Mouse (Mus musculus) MEL (cell line): ENCODE measurements around the gene Stn1. TPM values are rescaled to one million over a fixed set of nuclear protein-coding genes. Genes with fewer than 3 reads are reported as not detected.

Source experiments
- DNase-seq: peaks from one replicate; pipeline ENCODE4 v3.0.0; 2011; ENCODE audit warnings: low read depth, low spot score
- H3K27ac ChIP-seq: 2 replicates; pipeline ENCODE4 v1.5.1; 2012; ENCODE audit warnings: low read depth, mild to moderate bottlenecking, control low read depth, low read length, moderate library complexity; ENCODE audit not compliant: control insufficient read depth
- H3K27me3 ChIP-seq, 2 experiments: fragments of 150-350 bp in 1 of 2; sonication (generic) in 1 of 2; 2 replicates each; pipeline ENCODE4 v1.6.1; 2012; ENCODE audit warnings: low read length in 2 of 2, mild to moderate bottlenecking in 2 of 2, improper control_type of control experiment in 1 of 2, moderate library complexity in 1 of 2; ENCODE audit not compliant: insufficient read depth in 2 of 2, control insufficient read depth in 1 of 2
- H3K36me3 ChIP-seq, 2 experiments: 2 replicates each; pipeline ENCODE4 v1.6.1; 2012 to 2014; ENCODE audit warnings: low read length in 2 of 2, improper control_type of control experiment in 1 of 2, inconsistent platforms in 1 of 2, mild to moderate bottlenecking in 1 of 2; ENCODE audit not compliant: insufficient read depth in 2 of 2, control insufficient read depth in 1 of 2
- H3K4me1 ChIP-seq, 2 experiments: fragments of 150-350 bp in 1 of 2; sonication (generic) in 1 of 2; 2 replicates each; pipeline ENCODE4 v1.6.1; 2012; ENCODE audit warnings: low read length in 2 of 2, improper control_type of control experiment in 1 of 2, mild to moderate bottlenecking in 1 of 2; ENCODE audit not compliant: insufficient read depth in 2 of 2, control insufficient read depth in 1 of 2
- H3K4me3 ChIP-seq, 2 experiments: fragments of 150-350 bp in 1 of 2; sonication (generic) in 1 of 2; 2 replicates each; pipeline ENCODE4 v1.5.1; 2012; ENCODE audit warnings: low read depth in 2 of 2, low read length in 2 of 2, mild to moderate bottlenecking in 2 of 2, moderate library complexity in 2 of 2, control low read depth in 1 of 2, improper control_type of control experiment in 1 of 2; ENCODE audit not compliant: control insufficient read depth in 1 of 2, insufficient read depth in 1 of 2
- H3K79me2 ChIP-seq: 2 replicates; pipeline ENCODE4 v1.6.1; 2012; ENCODE audit warnings: mild to moderate bottlenecking, low read length, moderate library complexity; ENCODE audit not compliant: control insufficient read depth, poor library complexity, insufficient read depth
- H3K9ac ChIP-seq: 2 replicates; pipeline ENCODE4 v1.6.1; 2012; ENCODE audit warnings: low read depth, mild to moderate bottlenecking, control low read depth, low read length, moderate library complexity; ENCODE audit not compliant: control insufficient read depth, poor library complexity, severe bottlenecking
- H3K9me3 ChIP-seq: fragments of 150-350 bp; sonication (generic); replicated peaks from 2 replicates; pipeline ENCODE4 v1.6.1; 2012; ENCODE audit warnings: mild to moderate bottlenecking, low read length, improper control_type of control experiment, moderate library complexity; ENCODE audit not compliant: insufficient read depth
- BHLHE40 ChIP-seq: IDR thresholded peaks from 2 replicates; pipeline ENCODE4 v1.6.1; 2012; ENCODE audit warnings: low read depth, mild to moderate bottlenecking, inconsistent platforms, low read length, improper control_type of control experiment, borderline replicate concordance
- CHD1 ChIP-seq: IDR thresholded peaks from 2 replicates; pipeline ENCODE4 v1.6.1; 2012; ENCODE audit warnings: low read depth, mild to moderate bottlenecking, inconsistent platforms, low read length, improper control_type of control experiment
- CTCF ChIP-seq, 3 experiments: IDR thresholded peaks in 2 of 3; conservative IDR thresholded peaks in 1 of 3; 2 replicates each; pipeline ENCODE4 v1.5.1; 2011 to 2012; ENCODE audit warnings: low read length in 3 of 3, low read depth in 2 of 3, mild to moderate bottlenecking in 2 of 3, improper control_type of control experiment in 1 of 3, inconsistent platforms in 1 of 3, mixed read lengths in 1 of 3, moderate library complexity in 1 of 3; ENCODE audit not compliant: control insufficient read depth in 1 of 3, insufficient read depth in 1 of 3, poor library complexity in 1 of 3, severe bottlenecking in 1 of 3
- ELF1 ChIP-seq: IDR thresholded peaks from 2 replicates; pipeline ENCODE4 v1.6.1; 2014; ENCODE audit warnings: low read depth, mild to moderate bottlenecking, inconsistent platforms, low read length, improper control_type of control experiment, moderate library complexity
- EP300 ChIP-seq, 2 experiments: IDR thresholded peaks; 2 replicates each; pipeline ENCODE4 v1.6.1; 2011; ENCODE audit warnings: improper control_type of control experiment in 2 of 2, low read length in 2 of 2, low read depth in 1 of 2, mild to moderate bottlenecking in 1 of 2
- MAFK ChIP-seq: IDR thresholded peaks from 2 replicates; pipeline ENCODE4 v1.6.1; 2011; ENCODE audit warnings: low read depth, mild to moderate bottlenecking, low read length, improper control_type of control experiment, borderline replicate concordance
- MAZ ChIP-seq: IDR thresholded peaks from 2 replicates; pipeline ENCODE4 v1.6.1; 2012; ENCODE audit warnings: low read depth, mild to moderate bottlenecking, inconsistent platforms, low read length, improper control_type of control experiment
- MYC ChIP-seq: IDR thresholded peaks from 2 replicates; pipeline ENCODE4 v1.6.1; 2011; ENCODE audit warnings: low read depth, mild to moderate bottlenecking, low read length, improper control_type of control experiment, moderate library complexity
- POLR2A ChIP-seq, 2 experiments: IDR thresholded peaks; 2 replicates each; pipeline ENCODE4 v1.6.1; 2011 to 2012; ENCODE audit warnings: low read length in 2 of 2, mild to moderate bottlenecking in 2 of 2, control low read depth in 1 of 2, improper control_type of control experiment in 1 of 2, low read depth in 1 of 2, moderate library complexity in 1 of 2; ENCODE audit not compliant: control insufficient read depth in 1 of 2, insufficient read depth in 1 of 2, poor library complexity in 1 of 2
- RCOR1 ChIP-seq: IDR thresholded peaks from 2 replicates; pipeline ENCODE4 v1.6.1; 2012; ENCODE audit warnings: low read depth, mild to moderate bottlenecking, inconsistent platforms, low read length, improper control_type of control experiment
- TCF12 ChIP-seq: IDR thresholded peaks from 2 replicates; pipeline ENCODE4 v1.6.1; 2014; ENCODE audit warnings: low read depth, mild to moderate bottlenecking, inconsistent platforms, low read length, improper control_type of control experiment, moderate library complexity
- UBTF ChIP-seq: IDR thresholded peaks from 2 replicates; pipeline ENCODE4 v1.6.1; 2012; ENCODE audit warnings: low read depth, mild to moderate bottlenecking, inconsistent platforms, low read length, improper control_type of control experiment, moderate library complexity, borderline replicate concordance; ENCODE audit not compliant: insufficient read depth
- USF1 ChIP-seq: IDR thresholded peaks from 2 replicates; pipeline ENCODE4 v1.6.1; 2014; ENCODE audit warnings: low read depth, mild to moderate bottlenecking, inconsistent platforms, low read length, improper control_type of control experiment, moderate library complexity
- ZKSCAN1 ChIP-seq: IDR thresholded peaks from 2 replicates; pipeline ENCODE4 v1.6.1; 2012; ENCODE audit warnings: low read depth, mild to moderate bottlenecking, inconsistent platforms, low read length, improper control_type of control experiment, moderate library complexity
- polyA plus RNA-seq, 2 experiments: library from polyadenylated mRNA; stranded (reverse) in 1 of 2; unstranded in 1 of 2; fragments of >175 nt in 1 of 2; fragments of >200 nt in 1 of 2; gene quantifications; 2 replicates each; pipeline versions ENCODE4 v1.2.1 to v1.2.4; 2012; ENCODE audit warnings: low replicate concordance in 2 of 2, low read depth in 1 of 2; ENCODE audit not compliant: insufficient read length in 2 of 2, insufficient read depth in 1 of 2, missing spikeins in 1 of 2
- total RNA-seq: library from RNA; depleted of rRNA; stranded (reverse); fragments of 300-350 nt; gene quantifications from 2 replicates; pipeline ENCODE4 v1.2.3, GENCODE M21; 2012

Gene Stn1
- total and polyA plus RNA-seq, 3 experiments, result 9.7 to 13.6 TPM; not detected in 1

DNA sequence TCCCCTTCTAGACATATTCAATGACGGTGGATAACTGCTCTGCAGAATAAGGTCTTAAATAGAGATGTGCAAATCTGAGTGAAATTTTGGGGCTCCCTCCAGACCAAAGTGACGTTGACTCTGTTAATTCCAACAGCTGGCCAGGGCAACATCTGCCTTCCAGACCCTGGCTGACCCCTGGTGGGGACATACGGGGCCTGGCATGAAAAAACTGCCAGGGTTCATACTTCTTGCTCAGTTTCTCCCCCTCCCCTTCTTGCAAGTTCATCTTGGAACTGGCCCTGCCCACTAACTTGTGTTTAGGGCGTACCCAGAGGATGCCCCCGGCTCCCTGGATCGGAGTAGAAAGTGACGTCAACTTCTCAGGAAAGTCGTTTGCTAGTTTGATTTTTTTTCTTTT is 70.5 kb downstream of the Stn1 start:
- TF ChIP-seq ZKSCAN1 (no peak), CHD1 (no peak), RCOR1 (no peak), UBTF (no peak), BHLHE40 (no peak), MAZ (no peak), MAFK (no peak), USF1 (no peak), MYC (no peak), TCF12 (no peak), EP300 (IDR thresholded peaks at IDR 0.05; ENCODE audit: low read depth in 1 of 2, low read length in 2 of 2) (no peak)
- Histone ChIP-seq H3K9ac (no peak overlapping the region), H3K36me3 (no peaks in the 10 kb centered on the region), H3K4me1 (no peaks in the 10 kb centered on the region), H3K27me3 (no peaks in the 10 kb centered on the region; a peak in 1 of 4 replicates), H3K4me3 (no peak overlapping the region), H3K9me3 (no peaks in the 10 kb centered on the region), H3K27ac (no peak overlapping the region), H3K79me2 (no peaks in the 10 kb centered on the region)
- no peak for DNase-seq

DNA sequence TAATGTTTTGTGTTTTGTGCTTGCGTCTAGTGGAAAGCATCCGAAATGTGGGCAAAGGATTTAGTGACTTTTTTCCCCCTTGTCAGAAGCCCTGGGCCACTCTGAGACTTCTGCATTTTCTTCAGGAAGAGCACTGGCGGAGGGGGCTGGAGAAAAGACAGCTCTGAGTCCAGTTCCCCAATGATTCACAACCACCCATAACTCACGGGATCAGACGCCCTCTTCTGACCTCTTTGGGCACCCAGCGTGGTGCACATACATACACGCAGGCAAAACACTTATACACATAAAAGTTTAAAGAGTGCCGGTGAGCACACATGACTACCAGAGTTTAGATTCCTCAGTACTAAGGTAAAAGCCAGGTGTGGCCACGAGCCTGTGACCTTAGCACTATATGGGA is 71.8 kb downstream of the Stn1 start:
- Histone ChIP-seq H3K9ac (no peak overlapping the region), H3K27me3 (no peaks in the 10 kb centered on the region; a peak in 1 of 4 replicates), H3K9me3 (no peaks in the 10 kb centered on the region)
- no peak for DNase-seq
- TF ChIP-seq POLR2A (IDR thresholded peaks at IDR 0.05; ENCODE audit: control insufficient read depth in 1 of 2, insufficient read depth in 1 of 2, low read depth in 1 of 2, low read length in 2 of 2, poor library complexity in 1 of 2) (no peak), EP300 (IDR thresholded peaks at IDR 0.05; ENCODE audit: low read depth in 1 of 2, low read length in 2 of 2) (no peak), ELF1 (no peak), RCOR1 (no peak), CTCF (IDR thresholded peaks at IDR 0.05 in 2 of 3, conservative IDR thresholded peaks at IDR 0.05 in 1 of 3; ENCODE audit: control insufficient read depth in 1 of 3, insufficient read depth in 1 of 3, low read depth in 2 of 3, low read length in 3 of 3, poor library complexity in 1 of 3, severe bottlenecking in 1 of 3) (no peak)
- TF ChIP-seq, all 39 proteins: peak for 0
- H3K4me1 ChIP-seq, result no peaks in the 10 kb centered on the region
- H3K27ac ChIP-seq, result no peak overlapping the region
- H3K4me3 ChIP-seq, result no peak overlapping the region
- H3K36me3 ChIP-seq, result no peaks in the 10 kb centered on the region
- no peaks in the 10 kb centered on the region for H3K79me2 ChIP-seq
